Mouse (Mus musculus): ENCODE results near the gene Reg3a. TPM values are rescaled to one million over a fixed set of nuclear protein-coding genes. Genes with fewer than 3 reads are reported as not detected.
"Not testable (repeated sequence)": the region's sequence is repeated elsewhere in the genome, so short reads cannot be mapped to it uniquely, and the experiment has no call there.

Gene Reg3a
- not detected for total RNA-seq (2021)
- long read RNA-seq, experiment 1, result 0 reads
- long read RNA-seq, experiment 2, result 0 reads

- no peak for DNase-seq (ENCODE audit: low spot score in 2 of 2)
Observed at GRCm38 (mm10) chr6:78380409-78380808, at the start of gene Reg3a. Reg3a (plus strand) TSS chr6:78380709.

DNA sequence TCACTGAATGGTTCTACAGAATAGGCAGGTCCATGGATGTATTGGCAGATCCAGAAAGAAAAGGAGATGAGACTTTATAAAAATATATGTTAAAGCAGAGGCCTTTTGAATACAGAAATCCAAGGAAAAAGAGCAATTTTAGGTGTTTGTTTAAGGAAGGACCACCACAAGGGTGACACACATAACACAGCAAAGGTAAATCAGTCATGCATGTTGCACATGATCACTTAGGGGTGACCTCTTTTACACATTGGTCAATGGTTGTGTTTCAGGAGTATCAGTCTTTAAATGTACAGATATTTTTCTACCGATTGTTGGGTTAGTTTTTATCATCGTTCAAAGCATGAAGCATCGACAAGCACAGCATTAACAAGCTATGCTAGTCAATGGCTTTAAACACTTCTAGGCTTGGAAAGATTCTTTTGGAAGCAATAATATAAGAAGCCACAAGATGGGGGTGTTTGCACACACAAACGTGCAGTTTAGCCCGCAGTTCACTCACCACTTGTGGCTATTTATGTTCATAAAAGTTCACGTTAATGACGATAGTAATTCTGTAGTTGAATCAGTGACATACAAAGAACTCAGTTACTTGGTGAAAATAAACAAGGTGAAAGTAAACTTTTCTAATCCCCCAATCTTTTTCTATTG lies 48.5 kb upstream of the Reg3a start:
- peak in 1 of 2 experiments; percentile 66 for DNase-seq (ENCODE audit: low spot score in 2 of 2)

GRCm38 (mm10) chr6:78340296-78340695 lies 40.2 kb upstream of the Reg3a start:
- DNase-seq (ENCODE audit: low spot score in 2 of 2), result peak in 1 of 2 experiments; percentile 12

DNA sequence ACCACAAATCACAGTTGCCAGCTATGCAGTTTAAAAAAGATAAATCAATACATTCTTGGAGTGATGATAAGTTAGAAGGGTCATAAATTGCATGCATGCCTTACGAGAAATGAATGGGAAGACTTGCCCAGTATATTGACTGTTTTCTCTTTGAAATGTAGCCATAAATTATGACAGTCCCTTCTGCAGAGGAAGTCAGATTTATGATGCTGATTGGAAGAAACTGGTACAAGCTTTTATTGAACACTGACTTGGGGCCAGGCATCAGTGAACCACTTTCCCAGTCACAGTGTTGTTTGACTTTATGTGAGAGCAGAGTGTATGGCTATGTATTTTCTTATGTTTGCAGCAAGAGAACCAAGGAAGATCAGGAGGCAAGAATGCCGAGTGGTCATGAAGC lies 38.8 kb upstream of the Reg3a start:
- DNase-seq (ENCODE audit: low spot score in 2 of 2), result no peak

DNA sequence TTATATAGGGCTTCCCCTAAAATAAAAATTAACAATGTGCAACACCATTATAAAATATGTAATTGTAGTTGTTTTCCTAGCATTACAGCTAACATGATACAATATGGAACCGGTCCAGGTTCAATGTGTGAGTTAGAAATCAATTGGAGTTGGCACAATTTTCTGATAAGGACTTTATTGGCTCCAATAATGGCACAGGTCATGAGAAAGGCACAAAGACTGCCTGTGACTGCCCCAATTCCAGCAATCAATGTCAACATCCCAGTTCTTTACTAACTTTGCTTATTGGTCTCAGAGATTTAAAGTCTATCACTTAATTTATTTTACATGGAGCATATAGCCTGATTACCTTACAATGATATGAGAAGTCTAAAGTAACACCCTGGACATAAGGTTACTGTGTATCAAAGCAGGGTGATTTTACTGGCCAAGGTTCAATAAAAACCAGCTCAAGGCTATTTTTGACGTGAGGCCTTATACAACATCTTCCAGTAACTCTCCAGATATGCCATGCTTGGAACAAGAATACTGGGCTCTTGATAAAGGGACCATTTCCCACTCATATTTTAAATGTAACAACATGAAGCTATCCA lies 18.4 kb upstream of the Reg3a start:
- no peak for DNase-seq (ENCODE audit: low spot score in 2 of 2)

- DNase-seq (ENCODE audit: low spot score in 2 of 2), result no peak
Observed at GRCm38 (mm10) chr6:78370357-78370756, 10.2 kb upstream of the Reg3a start, which contains the start of gene Reg3b. Reg3b (plus strand) TSS chr6:78370657.

DNA sequence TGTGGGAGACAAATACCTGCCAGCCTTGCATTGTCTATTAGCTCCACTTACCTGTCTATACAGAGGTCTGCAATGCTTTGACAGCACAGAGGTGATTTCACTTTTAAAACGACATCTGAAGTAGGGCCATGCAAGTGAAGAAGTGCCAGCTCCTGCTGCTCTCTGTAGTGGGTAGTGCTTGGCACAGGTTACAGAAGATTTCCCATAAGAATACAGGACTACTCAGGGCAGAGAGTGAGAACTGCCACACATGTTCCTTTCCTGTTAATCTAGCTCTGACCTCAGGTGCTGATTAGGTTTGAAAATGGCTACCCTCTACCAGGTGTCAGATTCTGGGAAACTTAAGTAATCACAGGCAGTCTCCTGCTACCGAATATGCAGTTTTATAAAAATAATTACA lies 1.7 kb upstream of the Reg3a start, which contains the start of gene Reg3d:
Reg3d (minus strand) TSS at position 101 of the 400 bp plus-strand sequence.
- DNase-seq (ENCODE audit: low spot score in 2 of 2), result no peak

- no peak for DNase-seq (ENCODE audit: low spot score in 2 of 2)
Observed at GRCm38 (mm10) chr6:78385609-78386008, 5.1 kb downstream of the Reg3a start.

DNA sequence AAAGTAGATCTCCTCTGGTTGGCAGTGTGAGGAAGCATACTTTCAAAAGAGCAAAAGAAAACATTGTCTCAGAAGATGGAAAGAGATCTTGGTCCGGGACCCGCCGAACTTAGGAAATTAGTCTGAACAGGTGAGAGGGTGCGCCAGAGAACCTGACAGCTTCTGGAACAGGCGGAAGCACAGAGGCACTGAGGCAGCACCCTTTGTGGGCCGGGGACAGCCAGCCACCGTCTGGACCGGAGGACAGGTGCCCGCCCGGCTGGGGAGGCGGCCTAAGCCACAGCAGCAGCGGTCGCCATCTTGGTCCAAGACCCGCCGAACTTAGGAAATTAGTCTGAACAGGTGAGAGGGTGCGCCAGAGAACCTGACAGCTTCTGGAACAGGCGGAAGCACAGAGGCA lies 14.8 kb downstream of the Reg3a start, which contains the start of gene Reg2:
Reg2 (plus strand) TSS at position 301 of the 400 bp plus-strand sequence.
- not testable (repeated sequence) for DNase-seq (ENCODE audit: low spot score in 2 of 2)

DNA sequence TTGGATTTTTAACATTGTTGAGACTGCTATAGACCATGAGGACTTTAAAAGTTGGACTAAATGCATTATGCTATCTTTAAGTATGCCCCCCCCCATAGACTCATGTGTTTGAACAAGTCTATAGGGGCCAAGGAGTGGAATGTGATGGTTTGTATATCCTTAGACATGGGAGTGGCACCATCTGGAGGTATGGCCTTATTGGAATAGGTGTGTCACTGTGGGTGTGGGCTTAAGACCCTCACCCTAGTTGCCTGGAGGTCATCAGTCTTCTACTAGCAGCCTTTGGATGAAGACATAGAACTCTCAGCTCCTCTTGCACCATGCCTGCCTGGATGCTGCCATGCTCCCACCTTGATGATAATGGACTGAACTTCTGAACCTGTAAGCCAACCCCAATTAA lies 41.9 kb downstream of the Reg3a start, which contains the start of gene Reg1:
Reg1 (plus strand) TSS at position 301 of the 400 bp plus-strand sequence.
- not testable (repeated sequence) for DNase-seq (ENCODE audit: low spot score in 2 of 2)

DNA sequence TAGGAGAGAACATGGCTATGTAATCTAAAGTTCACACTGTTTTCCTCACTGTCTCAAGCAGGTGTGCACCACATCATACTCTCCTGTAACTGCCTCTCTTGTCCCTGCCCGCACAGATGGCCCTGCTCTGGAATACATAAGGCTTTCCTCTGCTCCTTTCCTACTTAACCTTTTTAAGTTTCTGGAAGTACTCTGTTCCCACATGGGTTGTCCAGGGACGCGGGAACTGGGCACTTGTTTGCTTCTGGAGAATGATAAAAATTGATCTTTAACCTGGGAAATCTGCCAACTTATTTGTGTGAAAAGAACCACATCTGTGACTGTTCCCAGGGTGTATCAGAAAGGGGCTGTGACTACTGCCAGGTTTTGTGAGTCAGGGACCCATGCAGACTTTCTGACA lies 45.0 kb downstream of the Reg3a start:
- DNase-seq (ENCODE audit: low spot score in 2 of 2), result no peak

Other genes starting within 250 kb of the Reg3a start
- gene Reg3b, start 10.1 kb upstream of the Reg3a start, total RNA-seq (2021), result not detected
- not detected for gene Reg3d, start 1.8 kb upstream of the Reg3a start, total RNA-seq (2021)
- not detected for gene Reg2, start 14.9 kb downstream of the Reg3a start, total RNA-seq (2021)
- not detected for gene Reg1, start 42.0 kb downstream of the Reg3a start, total RNA-seq (2021)
- not detected for gene Reg3g, start 88.2 kb downstream of the Reg3a start, total RNA-seq (2021)

Data from layer of hippocampus, postnatal 14 days (tissue).